Mouse (Mus musculus) liver, adult 2 months (tissue): ENCODE data around the gene Snapc2. TPM values are rescaled to one million over a fixed set of nuclear protein-coding genes. Genes with fewer than 3 reads are reported as not detected.

ENCODE experiments used
- DNase-seq: peaks from one replicate; pipeline ENCODE4 v3.0.0-alpha.2; 2011; ENCODE audit warnings: low read depth, low spot score; ENCODE audit errors: extremely low read depth
- H3K27ac ChIP-seq: fragments of 200-500 bp; replicated peaks from 2 replicates; pipeline ENCODE4 v1.5.1; 2012; ENCODE audit warnings: low read depth, mild to moderate bottlenecking, control low read depth, inconsistent platforms, low read length; ENCODE audit not compliant: insufficient read depth
- H3K27me3 ChIP-seq: fragments of 200-500 bp; 2 replicates; pipeline ENCODE4 v1.6.1; 2012; ENCODE audit warnings: mild to moderate bottlenecking, moderate library complexity, low read length, inconsistent platforms; ENCODE audit not compliant: control insufficient read depth, insufficient read depth
- H3K36me3 ChIP-seq: fragments of 200-500 bp; 2 replicates; pipeline ENCODE4 v1.6.1; 2012; ENCODE audit warnings: low read length, inconsistent platforms; ENCODE audit not compliant: control insufficient read depth, insufficient read depth
- H3K4me1 ChIP-seq: fragments of 200-500 bp; 2 replicates; pipeline ENCODE4 v1.6.1; 2011; ENCODE audit warnings: low read length; ENCODE audit not compliant: control insufficient read depth, insufficient read depth
- H3K4me3 ChIP-seq: fragments of 200-500 bp; 2 replicates; pipeline ENCODE4 v1.5.1; 2011; ENCODE audit warnings: low read depth, mild to moderate bottlenecking, control low read depth, low read length, moderate library complexity; ENCODE audit not compliant: insufficient read depth
- H3K79me2 ChIP-seq: fragments of 200-500 bp; 2 replicates; pipeline ENCODE4 v1.6.1; 2012; ENCODE audit warnings: inconsistent platforms, mild to moderate bottlenecking, low read length, moderate library complexity; ENCODE audit not compliant: control insufficient read depth, insufficient read depth
- H3K9ac ChIP-seq: fragments of 200-500 bp; 2 replicates; pipeline ENCODE4 v1.6.1; 2012; ENCODE audit warnings: low read depth, mild to moderate bottlenecking, control low read depth, inconsistent platforms, low read length
- CTCF ChIP-seq: fragments of 200-500 bp; IDR thresholded peaks from 2 replicates; pipeline ENCODE4 v1.5.1; 2011; ENCODE audit warnings: low read depth, low read length, control low read depth
- POLR2A ChIP-seq: fragments of 200-500 bp; IDR thresholded peaks from 2 replicates; pipeline ENCODE4 v1.6.1; 2011; ENCODE audit warnings: low read length, control low read depth; ENCODE audit not compliant: insufficient read depth; ENCODE audit errors: extremely low read depth
- WGBS: fragments of 180-500 bp; shearing (Covaris S2); methylation state at CpG from one replicate; pipeline ENCODE4 v1.1.7; 2018; 5-methylcytosine and 5-hydroxymethylcytosine counted together
- polyA plus RNA-seq: library from polyadenylated mRNA; depleted of rRNA; stranded (reverse); fragments of >200 nt; gene quantifications from 2 replicates; pipeline ENCODE4 v1.2.3, GENCODE M21; 2012
- total RNA-seq: library from RNA; depleted of rRNA; stranded (reverse); fragments of >200 nt; gene quantifications from 2 replicates; pipeline ENCODE4 v1.2.3, GENCODE M21; 2014

The Snapc2 gene
- total and polyA plus RNA-seq, 2 experiments, result 6.7 to 22.2 TPM

GRCm38 (mm10) chr8:4219617-4220016 lies 33.3 kb upstream of the Snapc2 start:
- no peak for TF ChIP-seq CTCF
- TF ChIP-seq POLR2A, result no peak
- H3K79me2 ChIP-seq, result no peaks in the 10 kb centered on the region
- no peak for DNase-seq
- H3K36me3 ChIP-seq, result no peaks in the 10 kb centered on the region
- no peak overlapping the region for H3K9ac ChIP-seq
- peaks cover 11% of the 10 kb centered on the region for H3K27me3 ChIP-seq
- 0 out of 2 replicates have a peak, but pooled peaks cover 2% of the 10 kb centered on the region for H3K4me1 ChIP-seq
- H3K27ac ChIP-seq, result no peak overlapping the region
- no peak overlapping the region for H3K4me3 ChIP-seq
- 91% methylated on average over 3 of the region's 3 CpGs for WGBS

- Histone ChIP-seq H3K27ac (no peak overlapping the region), H3K36me3 (no peaks in the 10 kb centered on the region), H3K4me3 (no peak overlapping the region), H3K79me2 (no peaks in the 10 kb centered on the region), H3K9ac (no peak overlapping the region), H3K4me1 (no peaks in the 10 kb centered on the region), H3K27me3 (peaks cover 2% of the 10 kb centered on the region)
- no peak for DNase-seq
- TF ChIP-seq CTCF, result no peak
- TF ChIP-seq POLR2A, result no peak
Observed at GRCm38 (mm10) chr8:4222059-4222458, 30.8 kb upstream of the Snapc2 start.

- no peak for DNase-seq
- no peak for TF ChIP-seq CTCF
- TF ChIP-seq POLR2A, result no peak
- 53% methylated on average over 4 of the region's 4 CpGs for WGBS
- Histone ChIP-seq H3K9ac (no peak overlapping the region), H3K4me3 (no peak overlapping the region), H3K79me2 (no peaks in the 10 kb centered on the region), H3K36me3 (no peaks in the 10 kb centered on the region), H3K27me3 (no peaks in the 10 kb centered on the region), H3K27ac (no peak overlapping the region), H3K4me1 (no peaks in the 10 kb centered on the region)
Observed at GRCm38 (mm10) chr8:4226323-4226722, 26.6 kb upstream of the Snapc2 start.

- no peak for TF ChIP-seq CTCF
- TF ChIP-seq POLR2A, result no peak
- H3K79me2 ChIP-seq, result no peaks in the 10 kb centered on the region
- H3K4me1 ChIP-seq, result no peaks in the 10 kb centered on the region
- H3K27me3 ChIP-seq, result no peaks in the 10 kb centered on the region
- no peak for DNase-seq
- H3K9ac ChIP-seq, result no peak within 1 kb of the TSS
- 11% methylated on average over 33 of the region's 33 CpGs for WGBS
- H3K36me3 ChIP-seq, result no peaks in the 10 kb centered on the region
- no peak within 1 kb of the TSS for H3K27ac ChIP-seq
- peak within 1 kb of the TSS; percentile 19; the same call in 1 of the 2 replicates for H3K4me3 ChIP-seq
Observed at GRCm38 (mm10) chr8:4226739-4227347, 26.0 kb upstream of the Snapc2 start, which contains the start of gene Lrrc8e. Gene Lrrc8e, plus strand, starts transcription at chr8:4226827.

- no peak for DNase-seq
- TF ChIP-seq CTCF (no peak), POLR2A (no peak)
- Histone ChIP-seq H3K79me2 (no peaks in the 10 kb centered on the region), H3K9ac (no peak overlapping the region), H3K27me3 (no peaks in the 10 kb centered on the region), H3K4me1 (no peaks in the 10 kb centered on the region), H3K27ac (no peak overlapping the region), H3K36me3 (no peaks in the 10 kb centered on the region), H3K4me3 (no peak overlapping the region)
- 98% methylated on average over 4 of the region's 4 CpGs for WGBS
Observed at GRCm38 (mm10) chr8:4227919-4228318, 25.0 kb upstream of the Snapc2 start.

- no peak overlapping the region for H3K4me3 ChIP-seq
- DNase-seq, result no peak
- TF ChIP-seq POLR2A, result no peak
- no peak for TF ChIP-seq CTCF
- H3K36me3 ChIP-seq, result no peaks in the 10 kb centered on the region
- H3K4me1 ChIP-seq, result no peaks in the 10 kb centered on the region
- WGBS, result 65% methylated on average over 5 of the region's 5 CpGs
- H3K27me3 ChIP-seq, result no peaks in the 10 kb centered on the region
- H3K9ac ChIP-seq, result no peak overlapping the region
- H3K79me2 ChIP-seq, result no peaks in the 10 kb centered on the region
- H3K27ac ChIP-seq, result no peak overlapping the region
Observed at GRCm38 (mm10) chr8:4229784-4230183, 23.1 kb upstream of the Snapc2 start.
